Comparison of ENCODE assay signal across 17 mouse cellular contexts in the genomic region with DNA sequence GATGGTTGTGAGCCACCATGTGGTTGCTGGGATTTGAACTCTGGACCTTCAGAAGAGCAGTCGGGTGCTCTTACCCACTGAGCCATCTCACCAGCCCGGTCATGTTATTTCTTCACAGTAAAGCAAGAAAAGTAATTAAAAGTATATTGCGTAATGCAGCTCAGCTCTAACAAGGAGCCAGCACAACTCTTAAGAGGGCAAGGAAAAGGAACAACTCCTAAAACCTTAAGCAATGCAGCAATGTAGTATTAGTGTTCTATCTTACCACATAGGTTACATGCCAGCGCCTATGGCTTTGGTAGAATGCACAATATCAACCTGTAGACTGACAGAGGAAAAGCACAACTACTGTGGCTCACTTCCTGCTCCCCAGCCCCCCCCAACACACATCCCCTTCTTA. TPM values are rescaled to one million over a fixed set of nuclear protein-coding genes. Genes with fewer than 3 reads are reported as not detected.
DNase-seq lines count a peak whose midpoint lies in the region; ATAC-seq and TF ChIP-seq lines count a peak whose summit lies in the region.
"Had no signal": no experiment of that assay in that cellular context is flagged by ENCODE, and none has a peak within 500 bp of the region (broad histone marks: within the 10 kb centered on the region; RNA-seq: fewer than 3 reads in every experiment).

No protein-coding gene starts in this region.

- 98% methylated on average over 4 of the region's 4 CpGs for WGBS in hindbrain, embryonic 15.5 days
- WGBS in hindbrain, embryonic 16.5 days: 99% methylated on average over 4 of the region's 4 CpGs
- 82% methylated on average over 4 of the region's 4 CpGs for WGBS in lung, adult 2 months

- H3K9me3 ChIP-seq in hindbrain, embryonic 15.5 days: no peaks in the 10 kb centered on the region
- H3K9me3 ChIP-seq in hindbrain, embryonic 16.5 days (ENCODE audit: control insufficient read depth, low read length): no peaks in the 10 kb centered on the region
- H3K9me3 ChIP-seq: embryonic facial prominence, embryonic 15.5 days; forebrain, embryonic 15.5 days had no signal

- no peaks in the 10 kb centered on the region for H3K27me3 ChIP-seq in hindbrain, embryonic 15.5 days
- H3K27me3 ChIP-seq in hindbrain, embryonic 16.5 days (replicated peaks; ENCODE audit: control insufficient read depth, insufficient read depth, low read length): no peaks in the 10 kb centered on the region
- H3K27me3 ChIP-seq in myocyte (ENCODE audit: control insufficient read depth, insufficient read depth, insufficient read length): no peaks in the 10 kb centered on the region
- H3K27me3 ChIP-seq: embryonic facial prominence, embryonic 15.5 days; forebrain, embryonic 15.5 days had no signal

- 0 out of 2 replicates have a peak overlapping the region, but pooled peaks have one; percentile 13 for H3K4me2 ChIP-seq in hindbrain, embryonic 15.5 days
- H3K4me2 ChIP-seq in hindbrain, embryonic 16.5 days (ENCODE audit: low read length): no peak overlapping the region
- no peak overlapping the region for H3K4me2 ChIP-seq in myocyte (ENCODE audit: low read depth)
- H3K4me2 ChIP-seq: embryonic facial prominence, embryonic 15.5 days had no signal

- DNase-seq in lung, postnatal 36 days: peak; percentile 19
- DNase-seq in lung, adult 2 months: no peak
- DNase-seq in fat pad, adult 2 months (ENCODE audit: extremely low read depth, low read depth, low spot score): peak; percentile 58
- DNase-seq in adrenal gland, adult 18-20 months (ENCODE audit: low spot score in 2 of 2): no peak
- DNase-seq: adrenal gland, postnatal 36 days; cerebellum, postnatal 25 days; gastrocnemius, adult 2 months; kidney, postnatal 14 days had no signal

- TF ChIP-seq POLR2A in lung, adult 2 months (IDR thresholded peaks at IDR 0.05; ENCODE audit: borderline replicate concordance, extremely low read depth, low read depth, low read length): no peak
- no peak for TF ChIP-seq POLR2A in myocyte (IDR thresholded peaks at IDR 0.05; ENCODE audit: insufficient read length, low read depth)

- H3K79me2 ChIP-seq in myocyte (ENCODE audit: control insufficient read depth, insufficient read depth): no peaks in the 10 kb centered on the region

- ATAC-seq in hindbrain, embryonic 15.5 days (ENCODE audit: low FRiP score, low read depth): no peak
- ATAC-seq in hindbrain, embryonic 16.5 days: no peak
- ATAC-seq: forebrain, embryonic 15.5 days had no signal

- no peak overlapping the region for H3K4me3 ChIP-seq in hindbrain, embryonic 15.5 days
- no peak overlapping the region for H3K4me3 ChIP-seq in hindbrain, embryonic 16.5 days (ENCODE audit: low read length)
- H3K4me3 ChIP-seq in lung, adult 2 months (replicated peaks; ENCODE audit: extremely low read depth, low read depth, low read length): no peak overlapping the region
- no peak overlapping the region for H3K4me3 ChIP-seq in myocyte
- H3K4me3 ChIP-seq: embryonic facial prominence, embryonic 15.5 days; forebrain, embryonic 15.5 days; hindbrain, embryonic 10.5 days; left cerebral cortex, adult 2 months had no signal

- H3ac ChIP-seq in myocyte (ENCODE audit: control insufficient read depth, insufficient read length): no peak overlapping the region

- H3K9ac ChIP-seq in hindbrain, embryonic 15.5 days: no peak overlapping the region
- no peak overlapping the region for H3K9ac ChIP-seq in hindbrain, embryonic 16.5 days (ENCODE audit: low read depth, low read length)
- H3K9ac ChIP-seq: embryonic facial prominence, embryonic 15.5 days; forebrain, embryonic 15.5 days had no signal

- 0 out of 2 replicates have a peak, but pooled peaks cover 9% of the 10 kb centered on the region for H3K36me3 ChIP-seq in hindbrain, embryonic 15.5 days
- no peaks in the 10 kb centered on the region for H3K36me3 ChIP-seq in hindbrain, embryonic 16.5 days (ENCODE audit: control insufficient read depth, insufficient read depth, low read length)
- no peaks in the 10 kb centered on the region for H3K36me3 ChIP-seq in myocyte (ENCODE audit: control insufficient read depth, insufficient read depth)

- H3K27ac ChIP-seq in hindbrain, embryonic 15.5 days (replicated peaks): no peak overlapping the region
- no peak overlapping the region for H3K27ac ChIP-seq in hindbrain, embryonic 16.5 days (ENCODE audit: low read depth, low read length)
- H3K27ac ChIP-seq: embryonic facial prominence, embryonic 15.5 days; forebrain, embryonic 15.5 days; gastrocnemius, adult 2 months; hindbrain, embryonic 10.5 days; left cerebral cortex, adult 2 months had no signal

- TF ChIP-seq CTCF in lung, adult 2 months (IDR thresholded peaks at IDR 0.05; ENCODE audit: insufficient read depth, low read length): no peak

- peaks cover 39% of the 10 kb centered on the region for H3K4me1 ChIP-seq in hindbrain, embryonic 15.5 days (replicated peaks)
- H3K4me1 ChIP-seq in hindbrain, embryonic 16.5 days (ENCODE audit: control insufficient read depth, insufficient read depth, low read depth, low read length): peaks cover 23% of the 10 kb centered on the region
- H3K4me1 ChIP-seq in lung, adult 2 months (ENCODE audit: control insufficient read depth, insufficient read depth, low read length): peaks cover 13% of the 10 kb centered on the region

TF ChIP-seq in myocyte, 11 proteins besides CTCF, POLR2A, EP300 and RAD21:
- TF ChIP-seq SRF (IDR thresholded peaks at IDR 0.05; ENCODE audit: control insufficient read depth, insufficient read length, low read depth) (no peak), CEBPB (IDR thresholded peaks at IDR 0.05; ENCODE audit: insufficient read depth, poor library complexity, severe bottlenecking) (peak; percentile 47; the same call in 1 of the 2 replicates)

RNA-seq across cellular contexts. Expression of gene Adal, which starts 2.9 kb away (rescaled TPM):
- 26.9 and 27.7 TPM in 2 replicates for polyA plus RNA-seq in hindbrain, embryonic 15.5 days (2015; fragmentation: Nextera tagmentation; extraction: Ambion mirVana)
- 25.2 and 25.6 TPM in 2 replicates for polyA plus RNA-seq in hindbrain, embryonic 16.5 days (2015; fragmentation: Nextera tagmentation; extraction: Ambion mirVana)
- 3.4 and 4.5 TPM in 2 replicates for polyA plus RNA-seq in lung, adult 2 months (2012; rRNA removed)
- polyA plus RNA-seq in myocyte (2012; fragmentation: generic; extraction: Trizol): 1.5 TPM
- 10 to 100 TPM; 16.1 to 19.3 TPM for total RNA-seq in adrenal gland, adult 18-20 months (2021)

RNA-seq across cellular contexts. Expression of gene Lcmt2, which starts 3.1 kb away (rescaled TPM):
- 19.0 and 21.0 TPM in 2 replicates for polyA plus RNA-seq in hindbrain, embryonic 15.5 days (2015; fragmentation: Nextera tagmentation; extraction: Ambion mirVana)
- 18.1 and 18.5 TPM in 2 replicates for polyA plus RNA-seq in hindbrain, embryonic 16.5 days (2015; fragmentation: Nextera tagmentation; extraction: Ambion mirVana)
- polyA plus RNA-seq in lung, adult 2 months (2012; rRNA removed): 8.7 and 9.1 TPM in 2 replicates
- 2.9 TPM for polyA plus RNA-seq in myocyte (2012; fragmentation: generic; extraction: Trizol)
- 1 to 10 TPM; 8.5 to 9.2 TPM for total RNA-seq in adrenal gland, adult 18-20 months (2021)

RNA-seq across cellular contexts. Expression of gene Tgm7, which starts 27.8 kb away (rescaled TPM):
- 0.07 TPM in 1 of 2 replicates, not detected in the other for polyA plus RNA-seq in hindbrain, embryonic 15.5 days (2015; fragmentation: Nextera tagmentation; extraction: Ambion mirVana)
- polyA plus RNA-seq in hindbrain, embryonic 16.5 days (2015; fragmentation: Nextera tagmentation; extraction: Ambion mirVana): not detected in 2 replicates
- not detected in 2 replicates for polyA plus RNA-seq in lung, adult 2 months (2012; rRNA removed)
- not detected for polyA plus RNA-seq in myocyte (2012; fragmentation: generic; extraction: Trizol)
- not detected for total RNA-seq in adrenal gland, adult 18-20 months (2021)
- total RNA-seq: adrenal gland, postnatal 36 days; ES-E14; gastrocnemius, adult 2 months; megakaryocyte-erythroid progenitor cell, adult 5-6 weeks had no signal
- polyA plus RNA-seq: embryonic facial prominence, embryonic 15.5 days; forebrain, embryonic 15.5 days; hindbrain, embryonic 10.5 days had no signal

RNA-seq across cellular contexts. Expression of gene Tubgcp4, which starts 33.1 kb away (rescaled TPM):
- polyA plus RNA-seq in hindbrain, embryonic 15.5 days (2015; fragmentation: Nextera tagmentation; extraction: Ambion mirVana): 45.5 and 47.1 TPM in 2 replicates
- 38.3 and 45.0 TPM in 2 replicates for polyA plus RNA-seq in hindbrain, embryonic 16.5 days (2015; fragmentation: Nextera tagmentation; extraction: Ambion mirVana)
- polyA plus RNA-seq in lung, adult 2 months (2012; rRNA removed): 18.9 and 26.5 TPM in 2 replicates
- 12.7 TPM for polyA plus RNA-seq in myocyte (2012; fragmentation: generic; extraction: Trizol)
- total RNA-seq in adrenal gland, adult 18-20 months (2021): 10 to 100 TPM; 44.7 to 45.0 TPM

RNA-seq across cellular contexts. Expression of gene Zscan29, which starts 33.6 kb away (rescaled TPM):
- 7.0 and 7.1 TPM in 2 replicates for polyA plus RNA-seq in hindbrain, embryonic 15.5 days (2015; fragmentation: Nextera tagmentation; extraction: Ambion mirVana)
- polyA plus RNA-seq in hindbrain, embryonic 16.5 days (2015; fragmentation: Nextera tagmentation; extraction: Ambion mirVana): 6.9 and 7.0 TPM in 2 replicates
- 3.6 and 4.7 TPM in 2 replicates for polyA plus RNA-seq in lung, adult 2 months (2012; rRNA removed)
- 3.2 TPM for polyA plus RNA-seq in myocyte (2012; fragmentation: generic; extraction: Trizol)
- 10 to 100 TPM; 16.4 to 19.8 TPM for total RNA-seq in adrenal gland, adult 18-20 months (2021)

Comparison
In these comparisons a context has a peak if more than half of its experiments do, and no peak if none do; other contexts are left out.
1. DNase-seq: peak in lung, postnatal 36 days (single experiment) and fat pad, adult 2 months (single experiment); none in lung, adult 2 months (single experiment) and adrenal gland, adult 18-20 months (0 of 2).